Mouse (Mus musculus) embryonic fibroblast, embryonic 13.5 days (primary cell): ENCODE measurements at regions not wholly inside any gene's neighbourhood (a gene's known extent, or its start where the extent isn't known, plus 50 kb on each side); places are given as distances from the start of the nearest gene placed in this dataset.

Source experiments
- CTCF ChIP-seq: IDR thresholded peaks from 2 replicates; pipeline ENCODE4 v1.5.1; 2011; ENCODE audit warnings: mild to moderate bottlenecking, control low read depth, low read length, moderate library complexity, borderline replicate concordance; ENCODE audit not compliant: insufficient read depth
- POLR2A ChIP-seq: IDR thresholded peaks from 2 replicates; pipeline ENCODE4 v1.6.1; 2011; ENCODE audit warnings: low read depth, mild to moderate bottlenecking, control low read depth, low read length, moderate library complexity

- TF ChIP-seq CTCF (no peak), POLR2A (no peak)
Measured at GRCm38 (mm10) chr4:114353058-114353457, 53.5 kb upstream of the Trabd2b start.
